Mouse (Mus musculus) lung, embryonic 14.5 days (tissue): ENCODE measurements around the gene Obsl1. TPM values are rescaled to one million over a fixed set of nuclear protein-coding genes. Genes with fewer than 3 reads are reported as not detected.
A peak's percentile ranks its signal among the peaks of the same experiment; 100 is the strongest.

Experiments
- ATAC-seq: fragments of 200-750 bp; cut with Nextera tagmentation; 2 replicates; pipeline ENCODE4 v1.8.0; 2017; ENCODE audit warnings: mild to moderate bottlenecking, moderate TSS enrichment, moderate library complexity; ENCODE audit not compliant: insufficient read depth
- DNase-seq: peaks from one replicate; pipeline ENCODE4 v3.0.0-alpha.2; 2015
- H3K27ac ChIP-seq: fragments of 300-500 bp; sonication (generic); 2 replicates; pipeline ENCODE4 v1.5.1; 2014; ENCODE audit warnings: low read depth, mild to moderate bottlenecking, moderate library complexity
- H3K27me3 ChIP-seq: fragments of 300-500 bp; sonication (generic); 2 replicates; pipeline ENCODE4 v1.6.1; 2014; ENCODE audit warnings: low read length, control low read depth; ENCODE audit not compliant: insufficient read depth
- H3K36me3 ChIP-seq: fragments of 300-500 bp; sonication (generic); 2 replicates; pipeline ENCODE4 v1.6.1; 2014; ENCODE audit warnings: control low read depth; ENCODE audit not compliant: insufficient read depth
- H3K4me1 ChIP-seq: fragments of 300-500 bp; sonication (generic); 2 replicates; pipeline ENCODE4 v1.6.1; 2014; ENCODE audit warnings: antibody characterized with exemption, control low read depth; ENCODE audit not compliant: insufficient read depth
- H3K4me2 ChIP-seq: fragments of 300-500 bp; sonication (generic); 2 replicates; pipeline ENCODE4 v1.6.1; 2014; ENCODE audit warnings: mild to moderate bottlenecking
- H3K4me3 ChIP-seq: fragments of 300-500 bp; sonication (generic); 2 replicates; pipeline ENCODE4 v1.5.1; 2014; ENCODE audit warnings: low read depth, low read length
- H3K9ac ChIP-seq: fragments of 300-500 bp; sonication (generic); 2 replicates; pipeline ENCODE4 v1.6.1; 2014
- H3K9me3 ChIP-seq: fragments of 300-500 bp; sonication (generic); 2 replicates; pipeline ENCODE4 v1.6.1; 2016; ENCODE audit warnings: low read depth, low read length, control low read depth
- CTCF ChIP-seq: IDR thresholded peaks from 2 replicates; pipeline ENCODE4 v1.5.1; 2016; ENCODE audit warnings: antibody characterized with exemption, low read depth
- WGBS: fragments of 180-500 bp; shearing (Covaris S2); extraction: QIAGEN DNeasy Blood & Tissue Kit; methylation state at CpG from one replicate; pipeline ENCODE4 v1.1.7; 2014; 5-methylcytosine and 5-hydroxymethylcytosine counted together
- polyA plus RNA-seq: library from polyadenylated mRNA; unstranded; fragments of >200 nt; fragmentation: Nextera tagmentation; extraction: Ambion mirVana; gene quantifications from 2 replicates; pipeline ENCODE4 v1.2.1, GENCODE M21; 2014

Obsl1 gene
- polyA plus RNA-seq, 1 experiment from 2014 or later: 93.3 TPM

DNA sequence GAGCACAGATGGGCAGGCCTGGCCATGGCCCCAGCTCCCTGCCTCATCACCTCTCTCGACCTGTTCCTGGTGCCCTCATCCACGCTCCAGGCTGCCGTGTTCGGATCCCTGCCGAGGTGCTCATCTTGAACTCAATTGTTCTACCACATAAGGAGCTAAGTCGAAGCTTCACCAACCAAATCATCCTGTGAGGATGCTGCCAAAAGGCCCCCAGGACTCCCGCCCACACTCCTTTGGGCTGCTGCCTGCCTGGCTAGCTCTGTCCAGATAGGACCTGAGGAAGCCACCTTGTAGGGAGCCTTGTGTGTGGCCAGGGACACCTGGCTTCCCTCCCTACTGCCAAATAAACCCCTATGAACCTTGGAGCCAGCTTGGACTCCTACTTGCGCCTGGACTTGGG lies 63.4 kb downstream of the Obsl1 start:
- no peak overlapping the region for H3K27ac ChIP-seq

GRCm38 (mm10) chr1:75442171-75442570 lies 64.1 kb downstream of the Obsl1 start:
- Histone ChIP-seq H3K36me3 (peaks cover 17% of the 10 kb centered on the region), H3K9me3 (no peaks in the 10 kb centered on the region), H3K4me3 (no peak overlapping the region), H3K4me1 (peaks cover 16% of the 10 kb centered on the region), H3K27me3 (peaks cover 27% of the 10 kb centered on the region), H3K9ac (no peak overlapping the region), H3K27ac (no peak overlapping the region), H3K4me2 (no peak overlapping the region)
- ATAC-seq (no peak), DNase-seq (no peak)
- 76% methylated on average over 9 of the region's 9 CpGs for WGBS
- TF ChIP-seq CTCF: no peak

More for the DNA sequence above, 63.4 kb downstream of the Obsl1 start:
- no peak for TF ChIP-seq CTCF
- 59% methylated on average over 8 of the region's 8 CpGs for WGBS
- DNase-seq: no peak
- H3K27me3 ChIP-seq: peaks cover 33% of the 10 kb centered on the region
- peaks cover 17% of the 10 kb centered on the region for H3K36me3 ChIP-seq
- no peaks in the 10 kb centered on the region for H3K9me3 ChIP-seq
- H3K4me2 ChIP-seq: no peak overlapping the region
- no peak for ATAC-seq
- no peak overlapping the region for H3K4me3 ChIP-seq
- peaks cover 21% of the 10 kb centered on the region for H3K4me1 ChIP-seq
- H3K9ac ChIP-seq: no peak overlapping the region

DNA sequence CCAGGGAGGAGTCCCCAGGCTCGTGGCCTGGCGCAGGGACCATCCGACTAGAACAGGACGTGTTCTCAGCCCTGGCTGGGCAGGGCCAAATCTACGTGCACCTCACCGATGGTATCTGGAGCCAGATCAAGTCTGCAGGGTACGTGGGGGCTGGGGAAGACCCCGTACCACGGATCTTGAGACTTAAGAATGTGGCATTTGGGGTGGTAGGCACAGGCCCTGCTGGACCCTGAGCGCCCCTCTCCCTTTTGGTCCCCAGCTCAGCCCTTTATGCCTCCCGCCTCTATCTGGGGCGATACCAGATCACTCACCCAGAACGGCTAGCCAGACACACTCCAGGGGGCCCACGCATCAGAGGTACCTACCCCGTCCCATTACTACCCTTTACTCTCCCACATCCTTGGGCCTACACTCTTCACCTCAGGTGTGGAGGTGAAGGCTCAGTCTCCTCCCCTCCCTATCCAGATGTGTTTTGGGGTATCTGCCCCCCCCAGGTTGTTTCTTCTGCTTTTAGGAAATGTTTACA lies 64.7 kb downstream of the Obsl1 start:
- Histone ChIP-seq H3K27me3 (peaks cover 20% of the 10 kb centered on the region), H3K9me3 (no peaks in the 10 kb centered on the region), H3K27ac (no peak overlapping the region), H3K36me3 (peaks cover 17% of the 10 kb centered on the region), H3K9ac (no peak overlapping the region), H3K4me3 (no peak overlapping the region), H3K4me1 (peaks cover 15% of the 10 kb centered on the region), H3K4me2 (no peak overlapping the region)
- DNase-seq (no peak), ATAC-seq (no peak)
- 83% methylated on average over 15 of the region's 15 CpGs for WGBS
- TF ChIP-seq CTCF: no peak

DNA sequence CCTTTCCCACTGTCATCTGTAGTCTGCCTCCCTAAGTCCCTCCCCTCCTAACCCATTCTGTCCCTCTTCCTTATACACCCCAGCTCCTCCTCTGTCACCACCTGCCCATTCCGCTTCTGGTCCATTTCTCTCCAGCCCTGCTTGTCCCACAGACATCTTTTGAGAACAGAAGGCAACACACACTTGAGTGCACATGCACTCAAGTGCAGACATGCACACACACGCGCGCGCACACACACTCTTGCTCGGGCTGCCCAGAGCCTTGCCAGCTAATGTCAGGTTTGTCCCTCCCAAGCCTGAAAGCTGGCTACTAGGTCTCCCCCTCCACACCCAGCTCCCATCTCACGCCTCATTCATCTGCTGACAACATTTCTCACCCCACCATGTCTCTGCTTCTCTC lies 65.6 kb downstream of the Obsl1 start:
- DNase-seq (no peak), ATAC-seq (no peak)
- no peak for TF ChIP-seq CTCF
- no peak overlapping the region for H3K4me2 ChIP-seq
- no peak overlapping the region for H3K4me3 ChIP-seq
- H3K27ac ChIP-seq: no peak overlapping the region
- peaks cover 17% of the 10 kb centered on the region for H3K36me3 ChIP-seq
- H3K4me1 ChIP-seq: peaks cover 12% of the 10 kb centered on the region
- no peaks in the 10 kb centered on the region for H3K9me3 ChIP-seq
- WGBS: 89% methylated on average over 7 of the region's 7 CpGs
- H3K9ac ChIP-seq: no peak overlapping the region
- peaks cover 12% of the 10 kb centered on the region for H3K27me3 ChIP-seq

GRCm38 (mm10) chr1:75438782-75439181 lies 67.5 kb downstream of the Obsl1 start:
- TF ChIP-seq CTCF: no peak
- Histone ChIP-seq H3K27ac (no peak overlapping the region), H3K9ac (no peak overlapping the region), H3K4me1 (peaks cover 7% of the 10 kb centered on the region; the same call in 1 of the 2 replicates), H3K4me2 (no peak overlapping the region), H3K4me3 (no peak overlapping the region), H3K27me3 (no peaks in the 10 kb centered on the region), H3K9me3 (no peaks in the 10 kb centered on the region), H3K36me3 (peaks cover 17% of the 10 kb centered on the region)
- ATAC-seq (no peak), DNase-seq (no peak)
- 78% methylated on average over 8 of the region's 9 CpGs for WGBS

GRCm38 (mm10) chr1:75435475-75436328 lies 70.5 kb downstream of the Obsl1 start, which contains the start of gene Gmppa:
Gene Gmppa, plus strand, starts transcription at chr1:75435930.
- Histone ChIP-seq H3K27ac (peak within 1 kb of the TSS; percentile 75; the same call in 1 of the 2 replicates), H3K9me3 (no peaks in the 10 kb centered on the region), H3K36me3 (peaks cover 6% of the 10 kb centered on the region), H3K4me3 (peak within 1 kb of the TSS; percentile 66), H3K27me3 (no peaks in the 10 kb centered on the region), H3K4me1 (peaks cover 7% of the 10 kb centered on the region; the same call in 1 of the 2 replicates), H3K4me2 (peak within 1 kb of the TSS; percentile 87), H3K9ac (peak within 1 kb of the TSS; percentile 77)
- peak; percentile 96 for DNase-seq
- WGBS: 5% methylated on average over 28 of the region's 28 CpGs
- no peak for TF ChIP-seq CTCF
- ATAC-seq: peak; percentile 89

Other genes with a start within 250 kb of the Obsl1 start
- 0.21 and 0.37 TPM in 2 replicates for gene Ptprn, start 241.9 kb downstream of the Obsl1 start, polyA plus RNA-seq
- gene Resp18, start 228.0 kb downstream of the Obsl1 start, polyA plus RNA-seq: not detected in 2 replicates
- 110 and 113 TPM in 2 replicates for gene Dnpep, start 188.5 kb downstream of the Obsl1 start, polyA plus RNA-seq
- gene Des, start 146.1 kb downstream of the Obsl1 start, polyA plus RNA-seq: 42.9 and 46.3 TPM in 2 replicates
- 40.1 and 44.7 TPM in 2 replicates for gene Speg, start 131.2 kb downstream of the Obsl1 start, polyA plus RNA-seq
- gene Gmppa, start 70.5 kb downstream of the Obsl1 start, polyA plus RNA-seq: 61.2 and 67.3 TPM in 2 replicates
- gene Asic4, start 56.0 kb downstream of the Obsl1 start, polyA plus RNA-seq: 0.12 and 0.18 TPM in 2 replicates
- 32.8 and 35.1 TPM in 2 replicates for gene Chpf, start 27.1 kb downstream of the Obsl1 start, polyA plus RNA-seq
- gene Tmem198, start 26.9 kb downstream of the Obsl1 start, polyA plus RNA-seq: 0.26 and 0.72 TPM in 2 replicates
- 1.7 and 2.1 TPM in 2 replicates for gene Inha, start 625 bp upstream of the Obsl1 start, polyA plus RNA-seq
- gene Stk11ip, start 15.1 kb upstream of the Obsl1 start, polyA plus RNA-seq: 18.5 and 19.0 TPM in 2 replicates
- gene Slc4a3, start 39.8 kb upstream of the Obsl1 start, polyA plus RNA-seq: 9.7 and 12.1 TPM in 2 replicates